Mouse (Mus musculus) ES-Bruce4 (cell line): ENCODE measurements around the gene Brd2.

Experiments
- CTCF ChIP-seq: IDR thresholded peaks from one replicate; pipeline ENCODE4 v1.8.1; 2011; ENCODE audit warnings: low read depth, low read length
- EP300 ChIP-seq: IDR thresholded peaks from 2 replicates; pipeline ENCODE4 v1.6.1; 2011; ENCODE audit warnings: low read depth, low read length; ENCODE audit not compliant: insufficient read depth

DNA sequence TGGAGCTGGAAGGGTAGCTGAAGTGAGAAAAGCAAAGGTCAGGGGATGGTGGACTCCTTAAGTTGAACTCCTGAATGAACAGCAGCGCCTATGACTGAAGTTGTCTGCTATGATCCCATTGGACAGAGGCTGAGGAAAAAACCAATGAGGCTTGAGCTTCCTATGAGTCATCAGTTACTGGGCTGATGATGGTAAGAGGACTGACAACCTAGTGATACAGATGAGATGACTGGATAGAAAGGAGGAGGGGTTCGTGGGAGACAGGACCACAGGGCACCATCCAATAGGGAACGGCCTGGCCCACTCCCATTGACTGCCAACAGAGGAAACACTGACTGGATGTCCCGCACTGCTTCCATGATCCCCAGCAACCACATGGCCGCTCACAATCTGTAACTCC, 42.8 kb downstream of the Brd2 start:
- TF ChIP-seq CTCF (no peak), EP300 (no peak)
